Mouse (Mus musculus): ENCODE results near the gene Hbb-y.
"Not testable (repeated sequence)": the region's sequence is repeated elsewhere in the genome, so short reads cannot be mapped to it uniquely, and the experiment has no call there.

Gene Hbb-y

DNA sequence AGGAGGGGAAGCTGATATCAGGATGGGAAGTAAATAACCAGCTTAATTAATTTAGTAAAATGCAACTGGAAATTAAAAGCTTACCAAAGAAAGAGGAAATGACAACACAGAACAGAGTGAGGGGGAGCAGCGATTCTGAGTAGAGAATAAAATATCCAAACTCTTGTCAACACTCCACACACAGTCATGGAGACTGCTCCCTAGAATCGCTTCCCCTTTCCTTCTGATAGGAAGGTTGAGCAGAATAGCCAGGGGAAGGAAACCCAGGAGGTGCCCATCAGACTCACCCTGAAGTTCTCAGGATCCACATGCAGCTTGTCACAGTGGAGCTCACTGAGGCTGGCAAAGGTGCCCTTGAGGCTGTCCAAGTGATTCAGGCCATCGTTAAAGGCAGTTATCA is 39.9 kb downstream of the Hbb-y start:
- in situ Hi-C loops (cut with MboI): not testable (repeated sequence)

DNA sequence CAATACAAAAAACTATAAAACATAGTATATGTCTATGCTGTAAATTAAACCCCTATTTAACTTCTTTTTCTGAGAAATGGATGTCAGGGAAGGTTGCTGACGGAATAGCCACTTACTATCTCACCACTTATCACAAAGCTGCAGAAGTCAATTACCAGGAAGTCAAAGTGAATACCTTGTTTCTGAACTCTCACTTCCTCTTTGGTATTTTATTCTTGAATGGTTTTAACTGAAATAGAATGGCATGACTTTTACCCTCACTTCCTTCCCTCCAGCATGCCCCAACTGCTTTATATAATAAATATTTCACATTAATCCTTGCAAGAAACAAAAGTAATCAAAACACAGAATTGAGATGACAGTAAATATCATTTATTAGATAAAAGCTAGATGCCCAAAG is 40.8 kb downstream of the Hbb-y start:
- in situ Hi-C loops (cut with MboI): no loop called here

DNA sequence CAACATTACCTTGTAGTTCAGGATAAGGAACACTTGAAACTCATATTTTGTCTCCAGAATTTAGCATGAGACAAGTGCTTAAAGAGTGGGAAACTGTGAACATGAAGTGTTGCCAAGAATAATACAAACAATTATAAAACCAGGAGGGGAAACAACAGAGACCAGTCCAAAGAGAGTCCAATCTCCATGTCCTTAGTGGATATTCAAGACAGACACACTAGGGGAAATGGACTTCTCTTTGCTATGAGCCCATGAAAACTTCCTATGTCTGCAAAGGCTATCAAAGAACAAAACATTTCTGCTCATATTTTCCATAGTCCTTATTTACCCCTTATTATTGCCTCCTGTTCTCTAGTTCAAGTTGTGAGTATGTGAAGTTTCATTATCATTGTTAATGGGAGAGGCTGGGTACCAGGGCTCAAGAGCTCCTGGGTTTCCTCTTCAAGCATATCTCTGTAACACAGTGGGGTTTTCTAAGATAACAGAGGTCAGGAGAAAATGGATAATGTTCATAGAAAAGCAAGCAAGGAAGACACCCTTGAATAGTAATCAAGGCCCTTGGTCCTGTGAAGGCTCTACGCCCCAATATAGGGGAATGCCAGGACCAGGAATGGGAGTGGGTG is 41.7 kb downstream of the Hbb-y start:
- in situ Hi-C loops (cut with MboI): no loop called here

DNA sequence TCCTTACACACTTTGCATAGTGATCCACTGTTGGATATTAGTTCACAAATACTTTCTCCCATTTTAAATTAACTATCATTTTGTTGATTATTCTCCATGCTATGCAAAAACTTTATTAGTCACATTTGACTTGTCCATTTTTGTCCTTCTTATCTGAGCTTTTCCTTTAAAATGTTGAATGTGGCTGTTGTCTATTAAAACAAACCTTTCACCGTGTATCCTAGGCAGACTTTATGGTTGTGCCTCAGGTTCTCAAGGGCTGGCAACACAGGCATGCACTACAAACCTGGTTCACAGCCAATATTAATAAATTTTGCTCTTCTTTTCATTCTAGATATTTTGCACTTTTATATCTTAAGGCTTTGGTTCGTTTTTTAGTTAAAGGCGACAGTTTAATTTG is 42.3 kb downstream of the Hbb-y start:
- in situ Hi-C loops (cut with MboI): no loop called here

DNA sequence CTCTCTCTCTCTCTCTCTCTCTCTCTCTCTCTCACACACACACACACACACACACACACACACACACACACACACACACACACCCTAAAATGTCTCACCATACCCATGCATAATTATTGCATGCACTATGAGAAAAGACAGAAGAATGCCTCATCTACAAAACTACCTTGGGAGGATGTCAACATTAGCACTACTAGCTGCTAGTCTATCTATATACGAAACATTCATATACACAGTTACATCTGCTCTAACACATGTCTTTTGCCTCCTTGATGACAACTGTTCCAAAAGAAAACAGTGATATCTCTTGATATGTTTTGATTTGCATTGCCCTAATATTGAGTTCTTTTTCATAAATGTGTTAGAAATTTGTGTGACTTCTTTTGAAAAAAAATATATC is 42.7 kb downstream of the Hbb-y start:
- in situ Hi-C loops (cut with MboI): no loop called here

DNA sequence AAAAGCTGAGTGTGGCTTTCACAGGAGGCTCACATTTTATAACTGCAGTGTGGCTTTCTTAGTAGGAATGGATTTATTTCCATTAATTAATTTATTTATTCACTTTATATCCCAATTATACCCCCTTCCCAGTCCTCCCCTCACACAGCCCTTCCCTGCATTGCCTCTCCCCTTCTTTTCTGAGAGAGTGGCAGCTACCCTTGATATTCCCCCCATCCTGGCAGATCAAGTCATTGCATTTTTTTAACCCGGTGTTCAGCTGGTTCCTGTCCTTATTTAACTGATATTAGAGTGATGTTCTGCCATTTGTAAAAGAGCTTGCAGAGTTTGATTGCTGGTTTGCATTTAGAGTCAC is 43.2 kb downstream of the Hbb-y start:
- in situ Hi-C loops (cut with MboI): loop anchor here (10.0 kb wide), 1 partner anchor 55 kb away; no protein-coding TSS in a partner anchor

DNA sequence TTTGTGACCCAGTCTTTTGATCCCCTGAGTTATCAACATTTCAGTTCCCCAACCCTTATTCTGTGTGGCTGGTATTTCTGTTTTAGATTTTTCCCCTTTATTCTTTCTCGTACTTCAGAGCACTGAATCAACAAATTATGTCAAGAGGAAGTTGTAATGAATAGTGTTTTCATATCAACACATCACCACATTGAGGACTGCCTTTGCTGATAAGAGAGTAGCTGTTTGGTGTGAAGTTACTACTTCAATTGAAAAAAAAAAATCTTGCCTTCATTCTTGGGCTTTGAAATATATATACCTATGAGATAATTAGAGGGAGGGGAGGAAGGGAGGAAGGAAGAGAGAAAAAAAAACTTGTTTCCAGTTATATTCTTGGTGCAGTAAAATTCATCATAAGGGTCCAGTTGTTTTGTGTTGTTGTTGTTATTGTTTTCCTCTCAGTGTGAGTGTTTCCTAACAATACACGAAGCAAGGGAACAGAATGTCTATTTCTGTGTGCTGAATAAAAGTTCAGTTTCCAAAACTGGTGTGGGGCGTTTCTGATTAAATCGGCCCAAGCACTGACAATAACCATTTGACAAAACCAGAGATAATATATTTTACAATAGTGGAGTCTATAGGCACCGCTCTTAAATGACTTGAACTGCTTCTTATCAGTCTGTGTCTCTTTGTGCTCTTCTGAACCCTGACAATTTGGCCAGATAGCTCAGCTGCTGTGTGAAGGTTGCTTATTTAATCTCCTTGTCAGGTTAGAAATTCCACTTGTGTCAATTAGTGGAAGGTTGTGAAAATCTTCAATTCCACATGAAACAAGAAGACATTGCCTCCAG is 43.8 kb downstream of the Hbb-y start:
- in situ Hi-C loops (cut with MboI): loop anchor here (10.0 kb wide), 1 partner anchor 56 kb away; no protein-coding TSS in a partner anchor

DNA sequence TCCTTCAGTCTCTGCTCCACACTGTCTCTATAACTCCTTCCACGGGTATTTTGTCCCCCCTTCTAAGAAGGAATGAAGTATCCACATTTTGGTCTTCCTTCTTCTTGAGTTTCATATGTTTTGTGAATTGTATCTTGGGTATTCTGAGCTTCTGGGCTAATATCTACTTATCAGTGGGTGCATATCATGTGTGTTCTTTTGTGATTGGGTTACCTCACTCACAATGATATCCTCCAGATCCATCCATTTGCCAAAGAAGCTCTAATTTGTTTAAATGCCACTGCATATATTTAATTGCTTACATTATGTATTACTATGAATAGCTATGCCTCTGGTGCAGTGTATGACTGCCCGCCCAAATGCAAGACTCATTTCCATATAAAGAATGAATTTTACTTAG is 44.9 kb downstream of the Hbb-y start:
- in situ Hi-C loops (cut with MboI): loop anchor here (10.0 kb wide), 1 partner anchor 57 kb away; no protein-coding TSS in a partner anchor

DNA sequence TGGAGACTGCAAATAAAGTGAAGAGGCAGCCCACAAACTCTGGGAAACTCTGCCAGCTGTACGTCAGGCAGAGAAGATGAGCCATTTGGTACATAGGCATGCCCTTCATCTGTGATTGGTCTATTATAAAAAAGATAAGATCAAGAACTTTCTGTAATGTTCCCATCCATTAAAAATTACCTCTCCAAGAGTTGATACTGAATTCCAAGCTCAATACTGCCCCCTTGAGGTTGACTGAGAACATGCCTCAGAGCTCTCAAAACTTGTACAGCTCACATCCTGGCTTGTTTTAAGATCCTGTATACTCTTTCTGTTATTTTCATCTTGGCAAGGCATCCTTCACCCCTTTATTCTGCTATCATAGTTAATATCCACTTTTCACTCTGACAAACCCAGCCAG is 46.2 kb downstream of the Hbb-y start:
- in situ Hi-C loops (cut with MboI): loop anchor here (10.0 kb wide), 1 partner anchor 58 kb away; no protein-coding TSS in a partner anchor
